Comparison of ENCODE assay signal across 8 mouse cellular contexts in the genomic region with DNA sequence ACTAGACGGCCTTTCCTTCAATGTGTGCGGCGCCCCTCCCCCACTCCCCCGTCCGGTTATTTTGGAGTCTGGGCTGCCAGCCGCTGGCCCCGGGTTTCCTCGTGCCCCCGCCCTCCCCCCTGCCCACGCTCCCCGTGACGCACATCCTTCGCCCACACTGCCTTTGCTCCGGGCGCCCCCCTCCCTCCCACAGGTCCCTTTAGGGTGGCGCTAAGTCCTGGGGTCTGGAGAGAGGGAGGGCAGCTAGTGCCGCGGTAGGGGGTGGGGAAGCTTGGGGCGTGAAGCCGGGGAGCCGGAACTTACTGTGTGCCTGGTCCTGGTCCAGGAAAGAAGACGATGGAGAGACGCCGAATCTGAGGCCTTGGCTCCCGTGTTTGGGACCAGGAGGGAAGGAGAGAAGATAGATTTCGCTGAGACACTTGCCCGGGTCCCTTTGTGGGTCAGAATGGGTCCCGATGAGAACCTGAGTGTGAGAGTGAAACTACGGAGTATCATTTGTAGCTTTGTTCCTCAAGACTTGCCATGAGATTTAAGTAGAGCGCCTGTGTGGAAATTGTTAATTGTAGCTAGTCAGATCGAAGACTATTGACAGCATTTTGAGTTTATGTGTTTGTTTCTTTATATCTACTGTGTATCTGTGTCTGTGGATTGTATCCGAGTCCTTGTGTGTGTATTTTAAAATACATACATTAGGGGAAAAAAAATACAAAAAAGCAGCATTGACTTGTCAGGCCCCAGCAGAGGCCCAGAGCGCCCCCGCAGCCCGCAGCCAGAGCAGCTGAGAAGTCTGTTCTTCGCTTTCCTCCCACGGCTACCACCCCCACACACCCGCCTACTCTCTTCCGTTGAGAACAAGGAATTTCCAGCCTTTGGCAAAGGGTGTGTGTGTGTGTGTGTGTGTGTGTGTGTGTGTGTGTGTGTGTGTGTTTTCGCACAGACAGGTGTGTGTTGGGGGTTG. TPM values are rescaled to one million over a fixed set of nuclear protein-coding genes. Genes with fewer than 3 reads are reported as not detected.
DNase-seq lines count a peak whose midpoint lies in the region; ATAC-seq and TF ChIP-seq lines count a peak whose summit lies in the region.

TSS of gene Nab2 (minus strand) at position 476 of the 958 bp plus-strand sequence.

- H3K27me3 ChIP-seq in heart, embryonic 14.5 days (ENCODE audit: control insufficient read depth, insufficient read depth, low read length), result no peaks in the 10 kb centered on the region
- H3K27me3 ChIP-seq in liver, embryonic 16.5 days (ENCODE audit: control insufficient read depth, insufficient read depth, low read depth, low read length), result peaks cover 58% of the 10 kb centered on the region
- peaks cover 55% of the 10 kb centered on the region for H3K27me3 ChIP-seq in neural tube, embryonic 12.5 days (replicated peaks)

- ATAC-seq in heart, embryonic 14.5 days (ENCODE audit: insufficient number of reproducible peaks, insufficient read depth, low FRiP score, low read depth), result peak; percentile 60
- peak; percentile 5; the same call in 1 of the 2 replicates for ATAC-seq in liver, embryonic 16.5 days (ENCODE audit: low read depth)
- ATAC-seq in neural tube, embryonic 12.5 days (ENCODE audit: low FRiP score, low read depth), result peak; percentile 19; the same call in 1 of the 2 replicates

- WGBS in heart, embryonic 14.5 days, result 2% methylated on average over 38 of the region's 40 CpGs
- 3% methylated on average over 38 of the region's 40 CpGs for WGBS in liver, embryonic 16.5 days (ENCODE audit: insufficient replicate concordance)
- 3% methylated on average over 40 of the region's 40 CpGs for WGBS in neural tube, embryonic 12.5 days

- H3K9me3 ChIP-seq in heart, embryonic 14.5 days (ENCODE audit: control insufficient read depth, low read length), result no peaks in the 10 kb centered on the region
- H3K9me3 ChIP-seq in liver, embryonic 16.5 days (replicated peaks; ENCODE audit: control insufficient read depth, low read length), result no peaks in the 10 kb centered on the region
- H3K9me3 ChIP-seq in neural tube, embryonic 12.5 days, result no peaks in the 10 kb centered on the region

- H3K36me3 ChIP-seq in heart, embryonic 14.5 days (ENCODE audit: control insufficient read depth, insufficient read depth, low read length), result peaks cover 15% of the 10 kb centered on the region
- H3K36me3 ChIP-seq in liver, embryonic 16.5 days (ENCODE audit: control insufficient read depth, insufficient read depth), result no peaks in the 10 kb centered on the region
- no peaks in the 10 kb centered on the region for H3K36me3 ChIP-seq in neural tube, embryonic 12.5 days

- TF ChIP-seq CTCF in embryonic fibroblast, embryonic 13.5 days (IDR thresholded peaks at IDR 0.05; ENCODE audit: borderline replicate concordance, insufficient read depth, low read length), result no peak

- peak within 1 kb of the TSS; percentile 100 for H3K27ac ChIP-seq in embryonic fibroblast, embryonic 13.5 days (ENCODE audit: insufficient read depth, low read length)
- peak within 1 kb of the TSS; percentile 91 to 96 for H3K27ac ChIP-seq in heart, embryonic 14.5 days (replicated peaks in 1 of 2; ENCODE audit: control insufficient read depth in 1 of 2, insufficient read depth in 1 of 2, low read depth in 2 of 2, low read length in 2 of 2)
- peak within 1 kb of the TSS; percentile 84 for H3K27ac ChIP-seq in liver, embryonic 16.5 days (ENCODE audit: low read length)
- H3K27ac ChIP-seq in neural tube, embryonic 12.5 days, result peak within 1 kb of the TSS; percentile 54; the same call in 1 of the 2 replicates

- H3K4me2 ChIP-seq in heart, embryonic 14.5 days (ENCODE audit: low read length), result peak within 1 kb of the TSS; percentile 77
- peak within 1 kb of the TSS; percentile 53 for H3K4me2 ChIP-seq in liver, embryonic 16.5 days (ENCODE audit: low read depth, low read length)
- H3K4me2 ChIP-seq in neural tube, embryonic 12.5 days (replicated peaks), result peak within 1 kb of the TSS; percentile 82

- H3K4me3 ChIP-seq in embryonic fibroblast, embryonic 13.5 days (ENCODE audit: insufficient read depth, low read length), result peak within 1 kb of the TSS; percentile 49
- peak within 1 kb of the TSS; percentile 79 to 81 for H3K4me3 ChIP-seq in heart, embryonic 14.5 days (ENCODE audit: control insufficient read depth in 1 of 2, insufficient read depth in 1 of 2, low read depth in 1 of 2, low read length in 2 of 2)
- H3K4me3 ChIP-seq in liver, embryonic 16.5 days (ENCODE audit: low read depth, low read length), result peak within 1 kb of the TSS; percentile 59
- peak within 1 kb of the TSS; percentile 53 for H3K4me3 ChIP-seq in neural tube, embryonic 12.5 days

- H3K9ac ChIP-seq in heart, embryonic 14.5 days (ENCODE audit: low read length), result peak within 1 kb of the TSS; percentile 87
- 0 out of 2 replicates have a peak within 1 kb of the TSS, but pooled peaks have one; percentile 10 for H3K9ac ChIP-seq in liver, embryonic 16.5 days (ENCODE audit: low read depth, low read length)
- peak within 1 kb of the TSS; percentile 56 for H3K9ac ChIP-seq in neural tube, embryonic 12.5 days

- H3K4me1 ChIP-seq in embryonic fibroblast, embryonic 13.5 days (ENCODE audit: control insufficient read depth, insufficient read depth, low read length), result no peaks in the 10 kb centered on the region; the same call in 1 of the 2 replicates
- H3K4me1 ChIP-seq in heart, embryonic 14.5 days (ENCODE audit: control insufficient read depth in 2 of 2, insufficient read depth in 2 of 2, low read length in 2 of 2), result peaks cover 20 to 37% of the 10 kb centered on the region in 2 experiments
- peaks cover 9% of the 10 kb centered on the region for H3K4me1 ChIP-seq in liver, embryonic 16.5 days (ENCODE audit: control insufficient read depth, low read depth, low read length)
- H3K4me1 ChIP-seq in neural tube, embryonic 12.5 days, result peaks cover 39% of the 10 kb centered on the region; the same call in 1 of the 2 replicates

- DNase-seq in B cell, adult 2 months, result peak; percentile 87 to 90
- DNase-seq in adrenal gland, adult 8-10 months, result peak; percentile 78
- DNase-seq in kidney, postnatal 10 days, result peak; percentile 93
- DNase-seq in testis, postnatal 10 days (ENCODE audit: low spot score), result peak; percentile 91

- peak; percentile 89 for TF ChIP-seq POLR2A in embryonic fibroblast, embryonic 13.5 days (IDR thresholded peaks at IDR 0.05; ENCODE audit: low read depth, low read length)

RNA-seq across cellular contexts. Expression of gene Nab2, which starts in this region (rescaled TPM):
- total RNA-seq in adrenal gland, adult 8-10 months (2022), result 10 to 100 TPM; 20.0 to 33.6 (median 26.8) TPM
- polyA plus RNA-seq in embryonic fibroblast, embryonic 13.5 days (2011; ENCODE audit: insufficient read length, low read depth, missing spikeins), result 69.7 and 77.8 TPM in 2 replicates
- 6.4 and 9.0 TPM in 2 replicates for polyA plus RNA-seq in heart, embryonic 14.5 days (2014; fragmentation: Nextera tagmentation; extraction: Ambion mirVana)
- polyA plus RNA-seq in liver, embryonic 16.5 days (2015; fragmentation: Nextera tagmentation; extraction: Ambion mirVana), result 3.0 and 3.9 TPM in 2 replicates
- polyA plus RNA-seq in neural tube, embryonic 12.5 days (2016; fragmentation: Nextera tagmentation; extraction: Ambion mirVana), result 5.6 and 6.9 TPM in 2 replicates

Comparison
In these comparisons a context has a peak if more than half of its experiments do, and no peak if none do; other contexts are left out.
1. Peak in every context shown above with its lines: DNase-seq, ATAC-seq, H3K4me3 ChIP-seq and H3K27ac ChIP-seq.
2. ATAC-seq: peak in every context shown above with its lines; median percentile 60 in heart, embryonic 14.5 days; 19 in neural tube, embryonic 12.5 days; 5 in liver, embryonic 16.5 days.
3. H3K9ac ChIP-seq: peak in every context shown above with its lines; median percentile 87 in heart, embryonic 14.5 days; 56 in neural tube, embryonic 12.5 days; 10 in liver, embryonic 16.5 days.